Mouse (Mus musculus): ENCODE measurements at regions not wholly inside any gene's neighbourhood (a gene's known extent, or its start where the extent isn't known, plus 50 kb on each side); places are given as distances from the start of the nearest gene placed in this dataset.

DNA sequence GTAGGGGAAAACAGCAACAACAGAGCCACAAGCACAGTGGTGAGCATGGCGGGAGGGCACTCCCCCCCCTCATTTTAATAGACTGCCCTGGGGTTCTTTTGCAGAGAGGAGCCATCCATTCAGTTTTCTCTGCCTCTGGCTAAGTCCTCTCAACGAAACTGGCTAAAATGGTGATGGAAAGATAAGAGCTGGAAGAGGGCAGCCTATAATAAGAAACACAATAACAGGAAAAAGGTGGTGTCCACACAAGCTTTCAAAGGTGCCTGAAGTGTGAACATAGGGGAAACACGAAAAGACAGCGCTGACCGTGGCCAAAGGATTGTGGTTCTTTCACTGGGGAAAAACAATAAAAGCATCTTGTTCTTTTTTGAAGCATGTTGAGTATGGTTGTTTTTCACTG, 83.0 kb upstream of the Asb5 start:
- intact Hi-C loops (cut with DNase I), result no loop called here
- DNase-seq, result no peak

DNA sequence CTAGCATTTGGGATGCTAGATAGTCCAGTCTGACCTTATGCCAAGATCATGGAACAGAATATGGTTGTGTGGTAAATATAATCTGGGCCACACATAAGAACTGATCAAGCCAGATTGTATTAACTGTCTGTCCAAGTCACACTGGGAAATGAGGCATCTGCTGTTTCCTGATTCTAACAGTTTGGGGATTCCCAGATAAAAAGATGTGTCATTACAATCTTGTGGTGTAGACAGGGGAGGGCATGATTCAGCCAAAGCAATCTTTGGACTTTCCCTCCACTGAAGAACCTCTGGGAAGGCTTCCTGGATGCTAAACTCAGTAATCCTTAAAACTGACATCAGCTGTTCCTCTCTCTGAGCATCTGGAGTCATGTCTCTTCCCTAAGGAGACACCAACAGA, 79.6 kb upstream of the Asb5 start:
- intact Hi-C loops (cut with DNase I), result no loop called here
- DNase-seq, result no peak

DNA sequence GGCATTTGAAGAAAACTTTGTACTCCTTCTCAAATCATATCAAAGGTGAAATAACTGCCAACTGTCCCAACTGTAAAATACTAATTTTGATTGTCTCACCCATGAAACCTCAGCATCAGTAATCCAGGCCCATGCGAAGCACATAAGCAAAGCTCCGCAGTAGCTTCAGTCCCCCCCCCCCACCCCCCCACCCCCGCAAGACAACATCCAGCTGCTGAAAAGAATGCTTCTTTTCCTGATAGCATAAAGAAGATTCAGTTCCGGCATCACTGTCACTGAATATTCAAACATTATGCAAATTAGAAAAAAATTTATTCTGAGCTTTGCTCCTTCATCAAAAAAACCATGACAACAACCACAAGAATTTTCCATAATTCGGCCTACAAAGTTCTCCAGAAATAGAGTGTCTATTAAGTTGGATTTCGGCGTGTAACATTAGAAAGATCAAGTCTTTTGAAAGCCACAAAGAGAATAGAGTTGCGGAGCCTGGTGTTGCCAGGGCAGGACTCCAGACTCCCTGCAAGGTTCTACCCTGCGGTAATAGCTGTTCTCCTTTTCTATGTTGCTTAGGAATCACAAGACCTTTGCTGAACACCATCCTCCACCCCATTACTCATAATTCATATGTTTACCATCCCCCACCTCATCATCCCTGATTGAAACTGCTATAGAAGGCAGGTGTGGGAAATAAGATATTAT, 77.9 kb upstream of the Asb5 start:
- intact Hi-C loops (cut with DNase I), result no loop called here
- DNase-seq, result no peak

DNA sequence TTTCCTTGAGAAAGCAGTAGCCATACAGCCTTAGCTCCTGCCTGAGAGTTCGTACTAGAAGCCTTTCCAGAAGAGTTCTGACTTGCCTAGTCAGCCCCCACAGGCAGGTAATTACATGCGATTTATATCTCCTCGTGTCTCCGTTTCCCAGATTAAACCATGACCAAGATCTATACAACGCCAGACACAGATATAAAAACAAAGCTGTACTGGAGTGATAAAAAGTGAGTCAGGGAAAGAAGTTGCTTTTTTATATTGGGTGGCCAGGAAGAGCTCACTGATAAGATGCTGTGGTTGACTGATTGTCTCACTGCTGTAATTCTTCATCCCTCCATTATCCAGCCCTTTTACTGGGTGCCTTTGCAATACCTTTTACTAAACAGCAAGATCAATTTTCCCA, 64.4 kb upstream of the Asb5 start:
- no peak for DNase-seq
- intact Hi-C loops (cut with DNase I), result no loop called here

DNA sequence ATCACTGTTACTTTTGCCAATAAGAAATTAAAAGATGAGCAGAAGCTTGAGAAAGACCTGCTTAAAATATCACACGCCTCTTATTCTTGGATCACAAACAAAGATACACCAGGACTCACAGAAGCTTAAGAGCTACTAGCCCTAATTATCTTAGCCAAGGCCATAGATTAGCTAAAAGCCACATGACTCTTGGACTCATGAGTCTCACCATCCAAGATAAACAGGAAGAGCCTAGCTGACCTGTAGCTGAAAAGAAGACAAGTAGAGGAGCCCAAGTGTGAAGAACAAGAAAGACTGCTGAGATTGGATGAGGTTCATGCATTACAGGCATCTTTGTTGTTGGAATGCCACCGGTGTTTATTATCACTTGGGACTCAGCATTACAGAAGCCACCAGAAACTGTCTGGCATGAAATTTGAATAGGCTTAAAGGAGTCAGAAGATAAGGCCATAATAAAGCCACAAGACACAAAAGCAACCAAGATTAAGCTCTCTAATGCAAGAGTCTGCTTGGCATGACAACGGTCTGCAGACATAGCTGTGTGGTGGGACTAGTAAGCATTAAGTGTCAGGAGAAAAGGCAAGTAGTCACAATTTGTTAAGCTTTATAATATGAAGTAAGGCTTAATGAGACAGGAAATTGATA, 63.8 kb upstream of the Asb5 start:
- intact Hi-C loops (cut with DNase I), result no loop called here
- no peak for DNase-seq
